Mouse (Mus musculus) kidney, adult 9 months (tissue): ENCODE results near the gene Kmo.

Source experiments
- DNase-seq: peaks from one replicate; pipeline ENCODE4 v3.0.0; 2022

The Kmo gene

GRCm38 (mm10) chr1:175637677-175638076 lies 17.5 kb downstream of the Kmo start:
- DNase-seq, result no peak

- DNase-seq, result no peak
These were observed 18.9 kb downstream of the Kmo start for GRCm38 (mm10) chr1:175639072-175639471.

- DNase-seq, result no peak
These were observed 20.4 kb downstream of the Kmo start for GRCm38 (mm10) chr1:175640435-175641150.

GRCm38 (mm10) chr1:175643496-175644265 lies 23.5 kb downstream of the Kmo start:
- DNase-seq, result no peak

- DNase-seq, result peak; percentile 88
These were observed 26.8 kb downstream of the Kmo start for GRCm38 (mm10) chr1:175646952-175647351.

- DNase-seq, result no peak
These were observed 28.4 kb downstream of the Kmo start for GRCm38 (mm10) chr1:175648615-175649014.

- DNase-seq, result no peak
These were observed 39.7 kb downstream of the Kmo start for GRCm38 (mm10) chr1:175659900-175660299.

- DNase-seq, result peak; percentile 49
These were observed 48.7 kb downstream of the Kmo start for GRCm38 (mm10) chr1:175668666-175669405.

- no peak for DNase-seq
These were observed 49.3 kb downstream of the Kmo start for GRCm38 (mm10) chr1:175669456-175669855.

- DNase-seq, result no peak
These were observed 49.9 kb downstream of the Kmo start for GRCm38 (mm10) chr1:175670042-175670441.

GRCm38 (mm10) chr1:175671626-175672025 lies 51.4 kb downstream of the Kmo start:
- no peak for DNase-seq

- no peak for DNase-seq
These were observed 53.6 kb downstream of the Kmo start for GRCm38 (mm10) chr1:175673563-175674325.

- no peak for DNase-seq
These were observed 54.9 kb downstream of the Kmo start for GRCm38 (mm10) chr1:175675116-175675515.

- DNase-seq, result no peak
These were observed 57.3 kb downstream of the Kmo start for GRCm38 (mm10) chr1:175677459-175677858.

GRCm38 (mm10) chr1:175680995-175681394 lies 60.8 kb downstream of the Kmo start:
- no peak for DNase-seq

- DNase-seq, result peak; percentile 14
These were observed 71.6 kb downstream of the Kmo start for GRCm38 (mm10) chr1:175691686-175692245.

- peak; percentile 100 for DNase-seq
These were observed 72.2 kb downstream of the Kmo start, which contains the start of the genes Opn3 and Chml for GRCm38 (mm10) chr1:175692246-175692996. TSS of gene Opn3 (minus strand) at chr1:175692776. TSS of gene Chml (minus strand) at chr1:175692901.

GRCm38 (mm10) chr1:175692997-175693361 lies 72.8 kb downstream of the Kmo start:
- no peak for DNase-seq

GRCm38 (mm10) chr1:175693429-175693960 lies 73.3 kb downstream of the Kmo start:
- peak; percentile 38 for DNase-seq

GRCm38 (mm10) chr1:175698293-175698692 lies 78.1 kb downstream of the Kmo start, which contains the start of gene Wdr64:
TSS of gene Wdr64 (plus strand) at chr1:175698593.
- DNase-seq, result no peak

- DNase-seq, result no peak
These were observed 79.2 kb downstream of the Kmo start for GRCm38 (mm10) chr1:175699375-175699774.
